Mouse (Mus musculus): Measurements from ENCODE around the gene Upk3b. TPM values are rescaled to one million over a fixed set of nuclear protein-coding genes. Genes with fewer than 3 reads are reported as not detected.
"Not testable (repeated sequence)": the region's sequence is repeated elsewhere in the genome, so short reads cannot be mapped to it uniquely, and the experiment has no call there.

The Upk3b gene
- polyA plus RNA-seq, 1 experiment from 2014 or later = 9.1 TPM

GRCm38 (mm10) chr5:136056062-136056461, 17.8 kb downstream of the Upk3b start:
- H3K4me3 ChIP-seq = no peak overlapping the region
- no peak overlapping the region for H3K4me2 ChIP-seq
- peaks cover 16% of the 10 kb centered on the region for H3K4me1 ChIP-seq
- no peaks in the 10 kb centered on the region for H3K9me3 ChIP-seq
- H3K36me3 ChIP-seq = no peaks in the 10 kb centered on the region
- H3K27me3 ChIP-seq = peaks cover 14% of the 10 kb centered on the region
- H3K27ac ChIP-seq = no peak overlapping the region
- H3K9ac ChIP-seq = no peak overlapping the region
- 42% methylated on average over 4 of the region's 4 CpGs for WGBS
- no peak for ATAC-seq (ENCODE audit: insufficient number of reproducible peaks, low FRiP score, low TSS enrichment, low read depth)

GRCm38 (mm10) chr5:136057085-136057484, 18.8 kb downstream of the Upk3b start:
- Histone ChIP-seq H3K4me2 (no peak overlapping the region), H3K9ac (no peak overlapping the region), H3K27me3 (peaks cover 14% of the 10 kb centered on the region), H3K4me3 (no peak overlapping the region), H3K4me1 (peaks cover 6% of the 10 kb centered on the region), H3K9me3 (no peaks in the 10 kb centered on the region), H3K36me3 (no peaks in the 10 kb centered on the region), H3K27ac (no peak overlapping the region)
- no peak for ATAC-seq (ENCODE audit: insufficient number of reproducible peaks, low FRiP score, low TSS enrichment, low read depth)
- 15% methylated on average over 8 of the region's 8 CpGs for WGBS

GRCm38 (mm10) chr5:136061567-136061966, 23.3 kb downstream of the Upk3b start:
- peaks cover 6% of the 10 kb centered on the region; the same call in 1 of the 2 replicates for H3K4me1 ChIP-seq
- no peak overlapping the region for H3K27ac ChIP-seq
- no peak overlapping the region for H3K4me3 ChIP-seq
- ATAC-seq (ENCODE audit: insufficient number of reproducible peaks, low FRiP score, low TSS enrichment, low read depth) = no peak
- WGBS = 14% methylated on average over 12 of the region's 12 CpGs
- H3K36me3 ChIP-seq = no peaks in the 10 kb centered on the region
- H3K4me2 ChIP-seq = no peak overlapping the region
- H3K9ac ChIP-seq = no peak overlapping the region
- peaks cover 14% of the 10 kb centered on the region for H3K27me3 ChIP-seq
- no peaks in the 10 kb centered on the region for H3K9me3 ChIP-seq

GRCm38 (mm10) chr5:136063920-136064319, 25.6 kb downstream of the Upk3b start:
- ATAC-seq (ENCODE audit: insufficient number of reproducible peaks, low FRiP score, low TSS enrichment, low read depth) = no peak
- Histone ChIP-seq H3K27ac (no peak overlapping the region), H3K4me1 (no peaks in the 10 kb centered on the region), H3K4me3 (no peak overlapping the region), H3K27me3 (peaks cover 8% of the 10 kb centered on the region), H3K36me3 (no peaks in the 10 kb centered on the region), H3K9me3 (no peaks in the 10 kb centered on the region), H3K4me2 (no peak overlapping the region), H3K9ac (no peak overlapping the region)
- 82% methylated on average over 10 of the region's 10 CpGs for WGBS

GRCm38 (mm10) chr5:136066404-136067148, 28.3 kb downstream of the Upk3b start:
- not testable (repeated sequence) for H3K27me3 ChIP-seq; H3K36me3 ChIP-seq; H3K4me3 ChIP-seq; H3K27ac ChIP-seq; H3K4me2 ChIP-seq; H3K4me1 ChIP-seq; H3K9ac ChIP-seq; H3K9me3 ChIP-seq; ATAC-seq (ENCODE audit: insufficient number of reproducible peaks, low FRiP score, low TSS enrichment, low read depth)
- WGBS = 68% methylated on average over 11 of the region's 11 CpGs

- no peak overlapping the region for H3K27ac ChIP-seq
- H3K9ac ChIP-seq = no peak overlapping the region
- whole genome bisulfite sequencing = 49% methylated on average over 2 of the region's 2 CpGs
- no peak overlapping the region for H3K4me3 ChIP-seq
- peaks cover 3% of the 10 kb centered on the region; the same call in 1 of the 2 replicates for H3K4me1 ChIP-seq
- no peak for ATAC-seq (ENCODE audit: insufficient number of reproducible peaks, low FRiP score, low TSS enrichment, low read depth)
- H3K4me2 ChIP-seq = no peak overlapping the region
- no peaks in the 10 kb centered on the region for H3K9me3 ChIP-seq
- no peaks in the 10 kb centered on the region for H3K27me3 ChIP-seq
- no peaks in the 10 kb centered on the region for H3K36me3 ChIP-seq
These were observed 31.1 kb downstream of the Upk3b start for GRCm38 (mm10) chr5:136069411-136069810.

- 51% methylated on average over 6 of the region's 6 CpGs for WGBS
- ATAC-seq (ENCODE audit: insufficient number of reproducible peaks, low FRiP score, low TSS enrichment, low read depth) = no peak
These were observed 34.8 kb downstream of the Upk3b start for GRCm38 (mm10) chr5:136073051-136073450.

GRCm38 (mm10) chr5:136073526-136073925, 35.2 kb downstream of the Upk3b start:
- H3K36me3 ChIP-seq = no peaks in the 10 kb centered on the region
- no peaks in the 10 kb centered on the region for H3K9me3 ChIP-seq
- no peak overlapping the region for H3K4me2 ChIP-seq
- H3K4me1 ChIP-seq = peaks cover 8% of the 10 kb centered on the region; the same call in 1 of the 2 replicates
- H3K9ac ChIP-seq = no peak overlapping the region
- no peak overlapping the region for H3K27ac ChIP-seq
- no peaks in the 10 kb centered on the region for H3K27me3 ChIP-seq
- 63% methylated on average over 11 of the region's 11 CpGs for WGBS
- no peak overlapping the region for H3K4me3 ChIP-seq
- no peak for ATAC-seq (ENCODE audit: insufficient number of reproducible peaks, low FRiP score, low TSS enrichment, low read depth)

More at GRCm38 (mm10) chr5:136073051-136073450, 34.8 kb downstream of the Upk3b start:
- H3K36me3 ChIP-seq = no peaks in the 10 kb centered on the region
- no peaks in the 10 kb centered on the region for H3K27me3 ChIP-seq
- peaks cover 8% of the 10 kb centered on the region; the same call in 1 of the 2 replicates for H3K4me1 ChIP-seq
- H3K4me2 ChIP-seq = no peak overlapping the region
- no peak overlapping the region for H3K27ac ChIP-seq
- no peaks in the 10 kb centered on the region for H3K9me3 ChIP-seq
- H3K9ac ChIP-seq = no peak overlapping the region
- H3K4me3 ChIP-seq = no peak overlapping the region

- H3K9me3 ChIP-seq = no peaks in the 10 kb centered on the region
- peaks cover 8% of the 10 kb centered on the region; the same call in 1 of the 2 replicates for H3K4me1 ChIP-seq
- no peak overlapping the region for H3K4me3 ChIP-seq
- no peak overlapping the region for H3K27ac ChIP-seq
- H3K9ac ChIP-seq = no peak overlapping the region
- no peak overlapping the region for H3K4me2 ChIP-seq
- WGBS = 91% methylated on average over 5 of the region's 5 CpGs
- no peaks in the 10 kb centered on the region for H3K36me3 ChIP-seq
- H3K27me3 ChIP-seq = no peaks in the 10 kb centered on the region
- no peak for ATAC-seq (ENCODE audit: insufficient number of reproducible peaks, low FRiP score, low TSS enrichment, low read depth)
These were observed 36.8 kb downstream of the Upk3b start for GRCm38 (mm10) chr5:136075076-136075475.

- Histone ChIP-seq H3K27me3 (no peaks in the 10 kb centered on the region), H3K9me3 (no peaks in the 10 kb centered on the region), H3K4me3 (no peak overlapping the region), H3K36me3 (no peaks in the 10 kb centered on the region), H3K4me1 (peaks cover 8% of the 10 kb centered on the region; the same call in 1 of the 2 replicates), H3K9ac (no peak overlapping the region), H3K27ac (no peak overlapping the region), H3K4me2 (no peak overlapping the region)
- WGBS = 31% methylated on average over 7 of the region's 7 CpGs
- ATAC-seq (ENCODE audit: insufficient number of reproducible peaks, low FRiP score, low TSS enrichment, low read depth) = no peak
These were observed 38.0 kb downstream of the Upk3b start for GRCm38 (mm10) chr5:136076284-136076683.

- WGBS = 55% methylated on average over 9 of the region's 9 CpGs
- H3K9me3 ChIP-seq = no peaks in the 10 kb centered on the region
- ATAC-seq (ENCODE audit: insufficient number of reproducible peaks, low FRiP score, low TSS enrichment, low read depth) = no peak
- H3K27me3 ChIP-seq = no peaks in the 10 kb centered on the region
- no peak overlapping the region for H3K9ac ChIP-seq
- H3K4me1 ChIP-seq = peaks cover 8% of the 10 kb centered on the region; the same call in 1 of the 2 replicates
- no peaks in the 10 kb centered on the region for H3K36me3 ChIP-seq
- H3K27ac ChIP-seq = peak overlapping the region; percentile 47
- no peak overlapping the region for H3K4me2 ChIP-seq
- H3K4me3 ChIP-seq = no peak overlapping the region
These were observed 38.8 kb downstream of the Upk3b start for GRCm38 (mm10) chr5:136077001-136077550.

GRCm38 (mm10) chr5:136078136-136078535, 39.8 kb downstream of the Upk3b start:
- ATAC-seq (ENCODE audit: insufficient number of reproducible peaks, low FRiP score, low TSS enrichment, low read depth) = no peak
- Histone ChIP-seq H3K4me2 (no peak overlapping the region), H3K27me3 (no peaks in the 10 kb centered on the region), H3K9ac (no peak overlapping the region), H3K36me3 (no peaks in the 10 kb centered on the region), H3K27ac (no peak overlapping the region), H3K9me3 (no peaks in the 10 kb centered on the region), H3K4me1 (peaks cover 7% of the 10 kb centered on the region), H3K4me3 (no peak overlapping the region)
- WGBS = 96% methylated on average over 5 of the region's 5 CpGs
